ENCODE assay signal across 24 mouse cellular contexts in the genomic region with DNA sequence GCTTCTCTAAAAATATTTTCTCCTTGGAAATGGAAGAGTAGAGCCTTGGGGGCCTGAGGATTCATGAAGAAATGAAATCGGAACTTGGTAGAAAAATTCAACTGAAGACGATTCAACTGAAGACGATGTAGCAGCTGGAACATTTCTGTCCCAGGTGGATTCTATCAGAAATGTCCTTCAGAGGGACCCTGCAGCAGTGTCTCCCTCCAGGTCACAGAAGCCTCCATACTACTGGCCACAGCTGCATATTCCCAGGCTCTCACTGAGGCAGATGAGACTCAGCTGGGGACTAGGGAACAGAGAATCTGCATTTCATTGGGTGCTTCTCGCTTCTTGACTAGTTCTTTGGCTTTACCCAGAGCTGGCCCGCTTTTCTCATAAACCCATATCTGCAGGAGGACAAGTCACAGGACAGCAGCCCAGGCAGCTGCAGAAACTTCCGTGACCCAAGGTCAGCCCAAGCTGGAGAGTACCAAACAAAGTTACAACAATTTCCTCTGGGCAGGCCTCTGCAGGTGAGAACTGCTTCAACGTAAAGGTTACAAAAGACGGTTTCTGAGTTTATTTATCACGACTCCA.
A peak's percentile ranks its signal among the peaks of the same experiment; 100 is the strongest.
DNase-seq lines count a peak whose midpoint lies in the region; ATAC-seq lines count a peak whose summit lies in the region.
"Had no signal": no experiment of that assay in that cellular context is flagged by ENCODE, and none has a peak within 500 bp of the region (broad histone marks: within the 10 kb centered on the region; RNA-seq: fewer than 3 reads in every experiment).

No protein-coding gene starts in this region.

- intact Hi-C loops in heart, postnatal 36 days (cut with DNase I) = no loop called here

- WGBS in kidney, embryonic 16.5 days = 58% methylated on average over 9 of the region's 9 CpGs
- 63% methylated on average over 9 of the region's 9 CpGs for WGBS in kidney, embryonic 14.5 days
- WGBS in stomach, embryonic 16.5 days = 52% methylated on average over 9 of the region's 9 CpGs

- no peak overlapping the region for H3K9ac ChIP-seq in kidney, embryonic 16.5 days (replicated peaks; ENCODE audit: low read length)
- no peak overlapping the region for H3K9ac ChIP-seq in kidney, embryonic 14.5 days (ENCODE audit: low read depth, low read length)
- H3K9ac ChIP-seq in stomach, embryonic 16.5 days (ENCODE audit: low read length) = no peak overlapping the region
- H3K9ac ChIP-seq: embryonic facial prominence, embryonic 15.5 days; intestine, embryonic 15.5 days; limb, embryonic 12.5 days; liver, postnatal 0 days; midbrain, embryonic 12.5 days; neural tube, embryonic 15.5 days had no signal

- peaks cover 10% of the 10 kb centered on the region for H3K4me1 ChIP-seq in kidney, embryonic 16.5 days (ENCODE audit: insufficient read depth, low read length)
- no peaks in the 10 kb centered on the region for H3K4me1 ChIP-seq in kidney, embryonic 14.5 days (ENCODE audit: control insufficient read depth, insufficient read depth, low read length)
- H3K4me1 ChIP-seq in stomach, embryonic 16.5 days (ENCODE audit: control insufficient read depth, insufficient read depth, low read length) = peaks cover 10% of the 10 kb centered on the region; the same call in 1 of the 2 replicates
- H3K4me1 ChIP-seq: limb, embryonic 12.5 days; midbrain, embryonic 12.5 days; neural tube, embryonic 15.5 days had no signal

- no peaks in the 10 kb centered on the region for H3K36me3 ChIP-seq in kidney, embryonic 16.5 days (ENCODE audit: insufficient read depth, low read length)
- H3K36me3 ChIP-seq in kidney, embryonic 14.5 days (ENCODE audit: control insufficient read depth, insufficient read depth, low read length) = no peaks in the 10 kb centered on the region
- no peaks in the 10 kb centered on the region for H3K36me3 ChIP-seq in stomach, embryonic 16.5 days (ENCODE audit: control insufficient read depth, insufficient read depth, low read length)
- H3K36me3 ChIP-seq: embryonic facial prominence, embryonic 15.5 days; hindbrain, embryonic 10.5 days; intestine, embryonic 15.5 days; limb, embryonic 12.5 days; midbrain, embryonic 12.5 days; neural tube, embryonic 15.5 days had no signal

- DNase-seq in heart, adult 9 months (ENCODE audit: low spot score in 2 of 2) = peak; percentile 18 to 46
- no peak for DNase-seq in heart, postnatal 36 days
- DNase-seq in lung, postnatal 36 days = peak; percentile 9
- DNase-seq in lung, adult 18-20 months = no peak
- DNase-seq: cerebellum, adult 11 months; cerebellum, adult 9-11 months; gastrocnemius, adult 2 months; liver, postnatal 0 days; right cerebral cortex, adult 18-20 months; right cerebral cortex, postnatal 4 days; thymus, postnatal 25 days had no signal

- no peak overlapping the region for H3K4me3 ChIP-seq in kidney, embryonic 16.5 days (ENCODE audit: low read length)
- no peak overlapping the region for H3K4me3 ChIP-seq in kidney, embryonic 14.5 days (ENCODE audit: low read length)
- H3K4me3 ChIP-seq in stomach, embryonic 16.5 days (replicated peaks; ENCODE audit: low read length) = no peak overlapping the region
- H3K4me3 ChIP-seq: embryonic facial prominence, embryonic 15.5 days; gastrocnemius, adult 2 months; hindbrain, embryonic 10.5 days; intestine, embryonic 15.5 days; layer of hippocampus, adult 2 months; limb, embryonic 12.5 days; midbrain, embryonic 12.5 days; neural tube, embryonic 15.5 days had no signal

- H3K4me2 ChIP-seq in kidney, embryonic 16.5 days (replicated peaks; ENCODE audit: low read depth, low read length) = no peak overlapping the region
- no peak overlapping the region for H3K4me2 ChIP-seq in kidney, embryonic 14.5 days (replicated peaks; ENCODE audit: low read depth, low read length)
- no peak overlapping the region for H3K4me2 ChIP-seq in stomach, embryonic 16.5 days (ENCODE audit: low read depth, low read length)
- H3K4me2 ChIP-seq: embryonic facial prominence, embryonic 15.5 days; intestine, embryonic 15.5 days; limb, embryonic 12.5 days; liver, embryonic 11.5 days; midbrain, embryonic 12.5 days; neural tube, embryonic 15.5 days had no signal

- H3K27me3 ChIP-seq in kidney, embryonic 16.5 days (ENCODE audit: insufficient read depth, low read length) = no peaks in the 10 kb centered on the region
- no peaks in the 10 kb centered on the region for H3K27me3 ChIP-seq in kidney, embryonic 14.5 days (ENCODE audit: control insufficient read depth, insufficient read depth, low read length)
- H3K27me3 ChIP-seq in stomach, embryonic 16.5 days (ENCODE audit: control insufficient read depth, insufficient read depth, low read length) = no peaks in the 10 kb centered on the region
- H3K27me3 ChIP-seq: embryonic facial prominence, embryonic 15.5 days; intestine, embryonic 15.5 days; limb, embryonic 12.5 days; midbrain, embryonic 12.5 days; neural tube, embryonic 15.5 days had no signal

- ATAC-seq in kidney, embryonic 16.5 days (ENCODE audit: low FRiP score, low TSS enrichment) = peak; percentile 73; the same call in 1 of the 2 replicates
- no peak for ATAC-seq in kidney, embryonic 14.5 days (ENCODE audit: low FRiP score, low TSS enrichment)
- ATAC-seq in stomach, embryonic 16.5 days (ENCODE audit: insufficient read depth, low FRiP score) = peak; percentile 53; the same call in 1 of the 2 replicates
- ATAC-seq: forebrain, embryonic 14.5 days; hindbrain, embryonic 16.5 days; intestine, embryonic 15.5 days; liver, postnatal 0 days had no signal

- no peaks in the 10 kb centered on the region for H3K9me3 ChIP-seq in kidney, embryonic 16.5 days (ENCODE audit: low read length)
- no peaks in the 10 kb centered on the region for H3K9me3 ChIP-seq in kidney, embryonic 14.5 days (ENCODE audit: control insufficient read depth, low read length)
- H3K9me3 ChIP-seq in stomach, embryonic 16.5 days (replicated peaks; ENCODE audit: control insufficient read depth, low read length) = no peaks in the 10 kb centered on the region
- H3K9me3 ChIP-seq: embryonic facial prominence, embryonic 15.5 days; hindbrain, embryonic 10.5 days; intestine, embryonic 15.5 days; limb, embryonic 12.5 days; midbrain, embryonic 12.5 days; neural tube, embryonic 15.5 days had no signal

- 0 out of 2 replicates have a peak overlapping the region, but pooled peaks have one; percentile 40 for H3K27ac ChIP-seq in kidney, embryonic 16.5 days (ENCODE audit: low read length)
- H3K27ac ChIP-seq in kidney, embryonic 14.5 days (ENCODE audit: low read depth, low read length) = no peak overlapping the region
- H3K27ac ChIP-seq in stomach, embryonic 16.5 days (ENCODE audit: low read length) = no peak overlapping the region
- H3K27ac ChIP-seq: embryonic facial prominence, embryonic 15.5 days; gastrocnemius, adult 2 months; hindbrain, embryonic 10.5 days; intestine, embryonic 15.5 days; layer of hippocampus, adult 2 months; limb, embryonic 12.5 days; midbrain, embryonic 12.5 days; neural tube, embryonic 15.5 days had no signal

Comparison
In these comparisons a context has a peak if more than half of its experiments do, and no peak if none do; other contexts are left out.
1. DNase-seq: peak in heart, adult 9 months (2 of 2) and lung, postnatal 36 days (single experiment); none in heart, postnatal 36 days (0 of 2) and lung, adult 18-20 months (0 of 2).